Mouse (Mus musculus) kidney, embryonic 14.5 days (tissue): Measurements from ENCODE around the gene A630023A22Rik. TPM values are rescaled to one million over a fixed set of nuclear protein-coding genes. Genes with fewer than 3 reads are reported as not detected.

Experiments used
- ATAC-seq: fragments of 200-750 bp; cut with Nextera tagmentation; 2 replicates; pipeline ENCODE4 v1.8.0; 2017; ENCODE audit warnings: moderate number of reproducible peaks, mild to moderate bottlenecking, moderate TSS enrichment, moderate library complexity; ENCODE audit not compliant: low FRiP score, low TSS enrichment
- H3K27ac ChIP-seq: fragments of 300-500 bp; sonication (generic); 2 replicates; pipeline ENCODE4 v1.5.1; 2014; ENCODE audit warnings: low read depth, mild to moderate bottlenecking, low read length, moderate library complexity, mixed read lengths
- H3K27me3 ChIP-seq: fragments of 300-500 bp; sonication (generic); 2 replicates; pipeline ENCODE4 v1.6.1; 2014; ENCODE audit warnings: mild to moderate bottlenecking, low read length; ENCODE audit not compliant: control insufficient read depth, insufficient read depth
- H3K36me3 ChIP-seq: fragments of 300-500 bp; sonication (generic); 2 replicates; pipeline ENCODE4 v1.6.1; 2014; ENCODE audit warnings: low read length, mixed read lengths; ENCODE audit not compliant: control insufficient read depth, insufficient read depth
- H3K4me1 ChIP-seq: fragments of 300-500 bp; sonication (generic); 2 replicates; pipeline ENCODE4 v1.6.1; 2014; ENCODE audit warnings: low read length, mixed read lengths; ENCODE audit not compliant: control insufficient read depth, insufficient read depth
- H3K4me2 ChIP-seq: fragments of 300-500 bp; sonication (generic); replicated peaks from 2 replicates; pipeline ENCODE4 v1.6.1; 2014; ENCODE audit warnings: low read depth, mild to moderate bottlenecking, low read length
- H3K4me3 ChIP-seq: fragments of 300-500 bp; sonication (generic); 2 replicates; pipeline ENCODE4 v1.5.1; 2014; ENCODE audit warnings: mild to moderate bottlenecking, low read length
- H3K9ac ChIP-seq: fragments of 300-500 bp; sonication (generic); 2 replicates; pipeline ENCODE4 v1.6.1; 2014; ENCODE audit warnings: low read depth, mild to moderate bottlenecking, low read length, moderate library complexity
- H3K9me3 ChIP-seq: fragments of 300-500 bp; sonication (generic); 2 replicates; pipeline ENCODE4 v1.6.1; 2016; ENCODE audit warnings: low read length; ENCODE audit not compliant: control insufficient read depth
- WGBS: fragments of 180-500 bp; shearing (Covaris S2); extraction: QIAGEN DNeasy Blood & Tissue Kit; methylation state at CpG from one replicate; pipeline ENCODE4 v1.1.7; 2014; 5-methylcytosine and 5-hydroxymethylcytosine counted together
- polyA plus RNA-seq: library from polyadenylated mRNA; unstranded; fragments of >200 nt; fragmentation: Nextera tagmentation; extraction: Ambion mirVana; gene quantifications from 2 replicates; pipeline ENCODE4 v1.2.1, GENCODE M21; 2014

The A630023A22Rik gene
- polyA plus RNA-seq, 1 experiment from 2014 or later, result not detected

DNA sequence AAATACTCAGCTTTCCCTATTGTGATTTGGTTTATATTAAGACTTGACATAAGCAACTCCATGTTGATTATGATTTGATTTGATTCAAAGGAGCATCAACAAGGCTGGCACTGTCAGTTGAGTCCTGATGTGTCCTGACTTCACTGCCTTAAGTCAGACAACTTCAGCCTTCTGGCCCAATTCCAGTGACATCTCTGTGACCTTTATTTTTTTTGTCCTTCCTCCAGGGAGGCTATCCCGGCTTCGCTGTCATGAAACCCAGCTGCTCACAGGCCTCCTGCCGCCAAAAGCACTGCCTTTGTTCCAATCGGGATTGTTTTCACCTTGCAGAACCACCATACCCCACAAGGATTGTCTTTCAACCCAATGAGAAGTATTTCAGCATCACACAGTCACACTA is 27.2 kb downstream of the A630023A22Rik start:
- H3K36me3 ChIP-seq, result no peaks in the 10 kb centered on the region
- 48% methylated on average over 4 of the region's 4 CpGs for WGBS
- H3K9ac ChIP-seq, result no peak overlapping the region
- no peak for ATAC-seq
- no peak overlapping the region for H3K4me2 ChIP-seq
- H3K9me3 ChIP-seq, result no peaks in the 10 kb centered on the region
- no peak overlapping the region for H3K27ac ChIP-seq
- no peaks in the 10 kb centered on the region for H3K4me1 ChIP-seq
- no peak overlapping the region for H3K4me3 ChIP-seq
- no peaks in the 10 kb centered on the region for H3K27me3 ChIP-seq

DNA sequence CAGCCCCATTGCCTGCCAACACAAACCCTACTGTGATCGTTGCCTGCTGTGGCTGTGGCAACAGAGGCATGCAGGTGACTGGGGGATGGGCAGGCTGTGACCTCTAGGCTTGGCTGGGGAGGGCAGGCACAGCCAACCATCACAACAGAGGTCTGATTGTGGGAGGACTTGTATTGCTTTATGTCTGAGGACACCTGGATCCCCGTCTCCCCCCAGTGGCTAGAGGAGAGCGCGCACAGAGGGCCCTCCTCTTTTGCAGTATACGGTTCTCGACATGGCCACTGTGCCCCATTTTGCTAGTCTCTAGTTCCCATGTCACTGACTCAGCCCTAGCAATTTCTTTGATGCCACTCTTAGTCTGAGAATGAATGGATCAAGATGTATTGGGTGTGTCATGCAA is 30.9 kb downstream of the A630023A22Rik start:
- H3K27ac ChIP-seq, result no peak overlapping the region
- ATAC-seq, result 0 out of 2 replicates have a peak, but pooled peaks have one; percentile 11
- no peak overlapping the region for H3K4me3 ChIP-seq
- H3K9me3 ChIP-seq, result no peaks in the 10 kb centered on the region
- no peaks in the 10 kb centered on the region for H3K36me3 ChIP-seq
- H3K4me2 ChIP-seq, result no peak overlapping the region
- 58% methylated on average over 6 of the region's 6 CpGs for WGBS
- no peaks in the 10 kb centered on the region for H3K4me1 ChIP-seq
- H3K27me3 ChIP-seq, result no peaks in the 10 kb centered on the region
- H3K9ac ChIP-seq, result no peak overlapping the region

DNA sequence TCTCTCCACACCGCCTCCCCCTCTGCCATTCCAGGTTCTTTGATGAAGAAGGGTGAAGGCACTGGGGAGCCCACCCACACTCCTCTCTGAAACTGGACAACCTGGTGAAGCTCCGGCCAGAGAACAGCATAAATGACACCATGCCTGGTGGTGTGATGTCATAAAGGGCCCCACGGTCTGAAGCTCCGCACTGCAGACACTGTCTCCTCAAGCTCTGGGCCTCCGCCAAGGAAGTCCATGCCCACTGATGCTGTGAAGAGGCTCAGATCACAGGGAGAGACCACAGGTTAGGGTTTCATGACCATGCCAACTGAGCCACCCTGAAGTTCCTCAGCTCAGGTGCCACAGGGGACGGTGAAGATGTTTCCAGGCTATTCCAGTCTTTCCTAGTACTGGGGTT is 50.0 kb downstream of the A630023A22Rik start, which contains the start of gene Antxrl:
Gene Antxrl (plus strand): TSS at position 192 of the 400 bp plus-strand sequence.
- H3K9ac ChIP-seq, result no peak within 1 kb of the TSS
- H3K4me2 ChIP-seq, result no peak within 1 kb of the TSS
- no peaks in the 10 kb centered on the region for H3K27me3 ChIP-seq
- H3K4me3 ChIP-seq, result no peak within 1 kb of the TSS
- H3K36me3 ChIP-seq, result no peaks in the 10 kb centered on the region
- 74% methylated on average over 6 of the region's 6 CpGs for WGBS
- H3K4me1 ChIP-seq, result no peaks in the 10 kb centered on the region
- no peaks in the 10 kb centered on the region for H3K9me3 ChIP-seq
- no peak for ATAC-seq
- H3K27ac ChIP-seq, result no peak within 1 kb of the TSS

DNA sequence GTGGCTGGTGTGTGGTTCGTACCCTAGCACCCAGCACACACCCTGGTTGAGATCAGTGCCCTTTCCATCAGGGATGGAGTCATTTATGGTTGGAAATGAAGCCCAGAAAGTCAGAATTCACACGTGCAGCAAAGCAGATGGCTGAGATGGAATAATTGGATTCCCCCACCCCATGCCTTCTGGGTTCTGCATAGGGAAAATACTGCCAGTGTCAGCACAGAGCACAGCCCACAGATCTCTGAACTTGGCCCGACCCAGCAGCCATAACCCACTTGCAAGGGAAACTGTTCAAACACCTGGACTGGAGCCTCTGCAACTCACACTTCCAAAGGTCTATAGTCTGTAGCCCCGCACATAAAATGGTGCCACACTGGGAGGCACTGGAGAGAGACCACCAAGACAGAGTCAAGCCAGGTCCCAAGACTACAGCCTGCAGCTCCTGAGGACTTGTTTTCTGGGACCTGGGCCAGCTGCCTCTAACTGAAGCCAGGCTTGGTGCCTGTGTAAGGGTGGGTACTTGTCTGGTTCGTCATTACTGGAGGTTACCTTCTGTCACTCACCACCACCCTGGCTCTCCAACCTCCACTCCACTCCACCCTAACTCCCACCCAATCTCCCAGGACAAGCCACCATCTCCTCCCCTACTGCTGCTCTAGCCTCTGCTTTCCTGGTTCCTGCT is 52.3 kb downstream of the A630023A22Rik start:
- ATAC-seq, result no peak
- no peaks in the 10 kb centered on the region for H3K4me1 ChIP-seq
- no peak overlapping the region for H3K27ac ChIP-seq
- no peak overlapping the region for H3K4me2 ChIP-seq
- H3K9me3 ChIP-seq, result no peaks in the 10 kb centered on the region
- no peaks in the 10 kb centered on the region for H3K36me3 ChIP-seq
- 69% methylated on average over 5 of the region's 5 CpGs for WGBS
- H3K27me3 ChIP-seq, result no peaks in the 10 kb centered on the region
- H3K4me3 ChIP-seq, result no peak overlapping the region
- H3K9ac ChIP-seq, result no peak overlapping the region

DNA sequence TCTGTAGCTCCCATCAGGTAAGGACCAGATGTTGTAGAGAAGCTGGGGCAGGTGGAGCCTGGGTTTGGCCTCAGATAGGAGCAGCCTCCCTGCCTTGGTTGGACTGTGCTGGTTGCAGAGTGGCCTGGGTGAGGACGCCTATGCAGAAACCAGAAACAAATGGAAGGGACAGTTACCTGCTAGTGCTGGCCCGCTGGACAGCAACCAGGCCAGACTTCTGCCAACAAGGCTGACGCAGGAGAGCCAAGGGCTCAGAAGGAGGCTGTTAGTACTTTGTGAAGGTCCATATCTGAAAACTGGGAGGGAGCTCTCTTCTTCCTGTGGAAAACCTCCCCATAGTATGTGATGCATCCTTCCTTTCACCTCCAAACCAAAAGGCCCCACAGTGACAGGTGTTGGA is 59.2 kb downstream of the A630023A22Rik start:
- WGBS, result 61% methylated on average over 3 of the region's 3 CpGs
- no peaks in the 10 kb centered on the region for H3K9me3 ChIP-seq
- no peaks in the 10 kb centered on the region for H3K27me3 ChIP-seq
- no peaks in the 10 kb centered on the region for H3K4me1 ChIP-seq
- no peak overlapping the region for H3K27ac ChIP-seq
- H3K9ac ChIP-seq, result no peak overlapping the region
- H3K4me3 ChIP-seq, result no peak overlapping the region
- ATAC-seq, result no peak
- no peak overlapping the region for H3K4me2 ChIP-seq
- no peaks in the 10 kb centered on the region for H3K36me3 ChIP-seq

DNA sequence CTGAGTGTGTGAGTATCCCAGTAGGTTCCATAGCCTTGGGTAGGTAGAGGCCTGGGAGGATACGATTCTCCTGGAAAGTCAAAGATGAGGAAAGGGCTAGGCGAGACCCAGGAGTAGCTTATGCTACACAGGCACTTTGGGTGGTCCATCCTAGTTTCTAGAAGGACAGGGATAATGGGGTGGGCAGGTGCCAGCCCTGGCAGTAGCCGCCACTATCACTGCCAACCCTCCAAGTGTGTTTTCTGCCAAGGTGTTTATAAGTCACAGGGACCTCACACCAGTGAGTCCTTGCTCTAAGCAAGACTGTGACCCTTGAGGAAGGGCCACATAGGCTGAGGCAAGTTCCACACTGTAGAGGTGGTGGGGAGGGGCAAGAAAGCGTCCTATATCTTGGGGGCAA is 61.3 kb downstream of the A630023A22Rik start:
- no peak overlapping the region for H3K4me3 ChIP-seq
- WGBS, result 86% methylated on average over 4 of the region's 4 CpGs
- no peaks in the 10 kb centered on the region for H3K4me1 ChIP-seq
- H3K4me2 ChIP-seq, result no peak overlapping the region
- no peak for ATAC-seq
- no peaks in the 10 kb centered on the region for H3K9me3 ChIP-seq
- H3K36me3 ChIP-seq, result no peaks in the 10 kb centered on the region
- no peaks in the 10 kb centered on the region for H3K27me3 ChIP-seq
- no peak overlapping the region for H3K27ac ChIP-seq
- H3K9ac ChIP-seq, result no peak overlapping the region

DNA sequence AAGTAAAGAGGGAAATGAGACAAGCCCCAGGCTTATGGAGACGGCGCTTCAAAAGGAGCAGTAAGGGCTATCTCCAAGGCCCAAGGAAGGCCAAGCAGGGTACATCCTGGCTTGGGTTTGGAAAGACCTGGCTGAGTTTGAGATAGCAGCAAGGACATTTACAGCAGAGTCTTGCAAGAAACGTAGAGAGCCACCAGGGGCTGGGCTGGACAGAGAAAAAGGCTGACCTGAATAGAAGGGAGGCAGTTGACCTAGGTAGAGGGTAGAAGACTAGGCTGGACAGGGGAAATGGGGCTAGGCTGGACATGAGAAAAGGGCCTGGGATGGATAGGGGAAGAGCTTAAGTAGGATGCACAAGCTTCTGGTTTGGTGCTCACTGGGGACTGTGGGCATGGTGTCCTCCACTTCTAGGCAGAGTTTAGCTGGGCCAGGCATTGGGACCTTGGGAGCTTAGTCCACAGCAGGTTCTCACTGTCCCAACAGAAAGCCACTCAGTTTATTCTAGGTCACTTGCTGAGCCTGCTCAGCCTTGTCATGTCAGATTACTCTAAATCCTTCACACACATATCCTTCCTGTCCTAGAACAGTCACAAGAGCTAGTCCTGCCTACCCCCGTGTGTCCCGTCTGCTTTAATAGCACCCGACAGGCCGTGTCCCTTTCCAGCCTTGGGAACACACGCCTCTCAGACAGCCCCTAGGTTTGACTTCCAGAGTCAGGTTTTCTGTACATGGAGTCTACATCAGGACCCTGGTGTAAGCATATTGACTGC is 68.5 kb downstream of the A630023A22Rik start:
- Histone ChIP-seq H3K4me1 (no peaks in the 10 kb centered on the region), H3K27ac (no peak overlapping the region), H3K4me2 (no peak overlapping the region), H3K36me3 (no peaks in the 10 kb centered on the region), H3K4me3 (no peak overlapping the region), H3K27me3 (no peaks in the 10 kb centered on the region), H3K9me3 (no peaks in the 10 kb centered on the region), H3K9ac (no peak overlapping the region)
- no peak for ATAC-seq
- 83% methylated on average over 8 of the region's 8 CpGs for WGBS

DNA sequence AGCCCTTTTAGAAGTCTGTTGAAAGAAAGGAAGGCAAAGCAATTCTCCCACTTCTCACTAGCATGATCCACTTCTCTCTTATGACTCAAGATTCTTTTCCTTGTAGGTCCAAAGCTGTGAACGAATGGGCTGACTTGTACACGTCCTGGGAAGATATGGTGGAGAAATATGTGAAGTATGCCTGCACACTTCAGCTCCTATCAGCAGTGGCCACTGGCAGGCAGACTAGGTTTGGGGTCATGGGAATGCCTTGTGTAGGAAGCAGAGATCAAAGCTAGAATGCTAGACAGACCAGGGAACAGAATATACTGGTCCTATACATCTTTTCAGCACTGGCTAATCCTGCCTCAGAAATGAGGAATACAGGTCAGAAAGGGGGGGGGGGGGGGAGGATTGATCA is 75.8 kb downstream of the A630023A22Rik start:
- Histone ChIP-seq H3K9ac (no peak overlapping the region), H3K36me3 (no peaks in the 10 kb centered on the region), H3K27me3 (no peaks in the 10 kb centered on the region), H3K4me1 (no peaks in the 10 kb centered on the region), H3K27ac (no peak overlapping the region), H3K4me3 (no peak overlapping the region), H3K4me2 (no peak overlapping the region), H3K9me3 (no peaks in the 10 kb centered on the region)
- no peak for ATAC-seq
- WGBS, result 82% methylated on average over 2 of the region's 2 CpGs

DNA sequence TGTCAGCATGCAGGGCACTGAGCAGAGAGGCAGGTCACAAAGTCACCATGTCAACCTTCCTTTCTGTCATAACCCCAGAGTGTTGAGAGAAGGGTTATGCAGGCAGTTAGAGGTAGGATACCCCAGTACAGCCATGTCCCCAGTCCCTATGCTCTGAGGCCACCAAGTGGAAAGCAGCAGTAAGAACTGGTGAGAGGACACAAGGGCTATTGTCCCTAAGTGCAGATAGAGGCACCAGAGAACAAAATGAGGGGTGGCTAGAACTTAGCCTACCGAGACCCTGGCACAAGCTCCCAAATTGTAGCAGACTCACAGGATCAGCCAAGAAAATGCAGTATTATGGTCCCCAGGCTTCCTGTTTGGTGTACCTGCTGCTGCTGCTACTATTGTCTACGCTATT is 85.6 kb downstream of the A630023A22Rik start:
- no peaks in the 10 kb centered on the region for H3K36me3 ChIP-seq
- no peak overlapping the region for H3K4me2 ChIP-seq
- H3K4me3 ChIP-seq, result no peak overlapping the region
- no peak overlapping the region for H3K27ac ChIP-seq
- H3K27me3 ChIP-seq, result no peaks in the 10 kb centered on the region
- WGBS, result 88% methylated on average over 2 of the region's 2 CpGs
- H3K9me3 ChIP-seq, result no peaks in the 10 kb centered on the region
- H3K9ac ChIP-seq, result no peak overlapping the region
- no peaks in the 10 kb centered on the region for H3K4me1 ChIP-seq
- no peak for ATAC-seq
